9 mouse cellular contexts compared by ENCODE assay signal in genomic region chr4:143411566-143412218, GRCm38 (mm10). TPM values are rescaled to one million over a fixed set of nuclear protein-coding genes. Genes with fewer than 3 reads are reported as not detected.
DNase-seq lines count a peak whose midpoint lies in the region; ATAC-seq and TF ChIP-seq lines count a peak whose summit lies in the region.
"Had no signal": no experiment of that assay in that cellular context is flagged by ENCODE, and none has a peak within 500 bp of the region (broad histone marks: within the 10 kb centered on the region; RNA-seq: fewer than 3 reads in every experiment).

No protein-coding gene starts in this region.

- no peaks in the 10 kb centered on the region for H3K27me3 ChIP-seq in forebrain, postnatal 0 days (ENCODE audit: insufficient read depth, low read length)
- H3K27me3 ChIP-seq in limb, embryonic 13.5 days = no peaks in the 10 kb centered on the region
- H3K27me3 ChIP-seq in myocyte (ENCODE audit: control insufficient read depth, insufficient read depth, insufficient read length) = no peaks in the 10 kb centered on the region

- H3K9me3 ChIP-seq in forebrain, postnatal 0 days (ENCODE audit: low read length) = no peaks in the 10 kb centered on the region
- no peaks in the 10 kb centered on the region for H3K9me3 ChIP-seq in limb, embryonic 13.5 days

- H3K27ac ChIP-seq in brown adipose tissue, adult 24 weeks (replicated peaks; ENCODE audit: low read depth, low read length) = no peak overlapping the region
- H3K27ac ChIP-seq in forebrain, postnatal 0 days (ENCODE audit: low read depth, low read length) = peak overlapping the region; percentile 87
- H3K27ac ChIP-seq in limb, embryonic 13.5 days = no peak overlapping the region

- no peak for TF ChIP-seq CTCF in forebrain, postnatal 0 days (IDR thresholded peaks at IDR 0.05; ENCODE audit: low read depth)

- TF ChIP-seq POLR2A in myocyte (IDR thresholded peaks at IDR 0.05; ENCODE audit: insufficient read length, low read depth) = no peak

- 59% methylated on average over 5 of the region's 5 CpGs for WGBS in forebrain, postnatal 0 days
- 74% methylated on average over 5 of the region's 5 CpGs for WGBS in limb, embryonic 13.5 days

- H3K79me2 ChIP-seq in myocyte (ENCODE audit: control insufficient read depth, insufficient read depth) = peaks cover 26% of the 10 kb centered on the region

- H3K4me3 ChIP-seq in brown adipose tissue, adult 24 weeks (ENCODE audit: insufficient read depth, low read depth, low read length) = peak overlapping the region; percentile 93
- peak overlapping the region; percentile 46 for H3K4me3 ChIP-seq in forebrain, postnatal 0 days (ENCODE audit: low read depth, low read length)
- H3K4me3 ChIP-seq in limb, embryonic 13.5 days = peak overlapping the region; percentile 58
- peak overlapping the region; percentile 74 for H3K4me3 ChIP-seq in myocyte

- no peak for ATAC-seq in forebrain, postnatal 0 days
- ATAC-seq in limb, embryonic 13.5 days (ENCODE audit: low FRiP score, low read depth) = no peak
- ATAC-seq in frontal cortex, adult (ENCODE audit: low TSS enrichment) = no peak

- DNase-seq in lung, adult 18-20 months = peak; percentile 8 to 14
- DNase-seq in lung, postnatal 14 days = no peak
- peak; percentile 1 for DNase-seq in forebrain, postnatal 0 days
- no peak for DNase-seq in thymus, adult 18-20 months

- H3K36me3 ChIP-seq in forebrain, postnatal 0 days (ENCODE audit: insufficient read depth) = peaks cover 15% of the 10 kb centered on the region
- H3K36me3 ChIP-seq in limb, embryonic 13.5 days = peaks cover 26% of the 10 kb centered on the region
- peaks cover 6% of the 10 kb centered on the region for H3K36me3 ChIP-seq in myocyte (ENCODE audit: control insufficient read depth, insufficient read depth)

- H3ac ChIP-seq in myocyte (ENCODE audit: control insufficient read depth, insufficient read length) = no peak overlapping the region

- peak overlapping the region; percentile 44 for H3K4me2 ChIP-seq in forebrain, postnatal 0 days (ENCODE audit: low read depth)
- H3K4me2 ChIP-seq in limb, embryonic 13.5 days (replicated peaks) = peak overlapping the region; percentile 55
- H3K4me2 ChIP-seq in myocyte (ENCODE audit: low read depth) = peak overlapping the region; percentile 79

- peaks cover 5% of the 10 kb centered on the region; the same call in 1 of the 2 replicates for H3K4me1 ChIP-seq in brown adipose tissue, adult 24 weeks (ENCODE audit: control insufficient read depth, insufficient read depth, insufficient read length, low read length)
- peaks cover 4% of the 10 kb centered on the region; the same call in 1 of the 2 replicates for H3K4me1 ChIP-seq in forebrain, postnatal 0 days (ENCODE audit: insufficient read depth)
- H3K4me1 ChIP-seq in limb, embryonic 13.5 days = 0 out of 2 replicates have a peak, but pooled peaks cover 4% of the 10 kb centered on the region

- H3K9ac ChIP-seq in forebrain, postnatal 0 days = peak overlapping the region; percentile 34; the same call in 1 of the 2 replicates
- H3K9ac ChIP-seq in limb, embryonic 13.5 days = 0 out of 2 replicates have a peak overlapping the region, but pooled peaks have one; percentile 5

TF ChIP-seq in myocyte, 11 proteins besides CTCF, POLR2A, EP300 and RAD21:
- no peak for TF ChIP-seq MYOD1 (IDR thresholded peaks at IDR 0.05; ENCODE audit: control insufficient read depth in 1 of 3, insufficient read length in 2 of 3, low read depth in 2 of 3)
- TF ChIP-seq TCF12 (IDR thresholded peaks at IDR 0.05; ENCODE audit: insufficient read depth, poor library complexity, severe bottlenecking) = no peak
- TF ChIP-seq USF1 (IDR thresholded peaks at IDR 0.05; ENCODE audit: low read depth) = no peak
- TF ChIP-seq POLR2AphosphoS2 (IDR thresholded peaks at IDR 0.05; ENCODE audit: insufficient read length, low read depth) = no peak
- no peak for TF ChIP-seq MAX (IDR thresholded peaks at IDR 0.05; ENCODE audit: low read depth)
- no peak for TF ChIP-seq MYOG (IDR thresholded peaks at IDR 0.05; ENCODE audit: control insufficient read depth in 1 of 3, insufficient read depth in 1 of 3, insufficient read length in 2 of 3, low read depth in 2 of 3)
- no peak for TF ChIP-seq REST (IDR thresholded peaks at IDR 0.05; ENCODE audit: insufficient read depth, insufficient read length)
- no peak for TF ChIP-seq TCF3 (IDR thresholded peaks at IDR 0.05; ENCODE audit: insufficient read length, low read depth)
- no peak for TF ChIP-seq E2F4 (IDR thresholded peaks at IDR 0.05; ENCODE audit: insufficient read depth)
- TF ChIP-seq SRF (IDR thresholded peaks at IDR 0.05; ENCODE audit: control insufficient read depth, insufficient read length, low read depth) = no peak
- no peak for TF ChIP-seq CEBPB (IDR thresholded peaks at IDR 0.05; ENCODE audit: insufficient read depth, poor library complexity, severe bottlenecking)

RNA-seq across cellular contexts. Expression of gene Pramef8, which starts 0.5 kb away (rescaled TPM):
- polyA plus RNA-seq in brown adipose tissue, adult 24 weeks (2012; ENCODE audit: insufficient read depth, insufficient read length, missing spikeins) = 3.9 and 4.6 TPM in 2 replicates
- 38.3 and 49.5 TPM in 2 replicates for total RNA-seq in forebrain, postnatal 0 days (2014; rRNA removed)
- 17.3 and 17.4 TPM in 2 replicates for polyA plus RNA-seq in forebrain, postnatal 0 days (2015; fragmentation: Nextera tagmentation; extraction: Ambion mirVana)
- polyA plus RNA-seq in limb, embryonic 13.5 days (2015; fragmentation: Nextera tagmentation; extraction: Ambion mirVana) = 22.3 and 24.3 TPM in 2 replicates
- polyA plus RNA-seq in myocyte (2012; fragmentation: generic; extraction: Trizol) = 12.6 TPM

RNA-seq across cellular contexts. Expression of gene Pramel1, which starts 17.5 kb away (rescaled TPM):
- polyA plus RNA-seq in brown adipose tissue, adult 24 weeks (2012; ENCODE audit: insufficient read depth, insufficient read length, missing spikeins) = not detected in 2 replicates
- not detected in 2 replicates for total RNA-seq in forebrain, postnatal 0 days (2014; rRNA removed)
- not detected in 2 replicates for polyA plus RNA-seq in forebrain, postnatal 0 days (2015; fragmentation: Nextera tagmentation; extraction: Ambion mirVana)
- polyA plus RNA-seq in limb, embryonic 13.5 days (2015; fragmentation: Nextera tagmentation; extraction: Ambion mirVana) = not detected in 2 replicates
- not detected for polyA plus RNA-seq in myocyte (2012; fragmentation: generic; extraction: Trizol)
- total RNA-seq: heart, adult 18-20 months had no signal

RNA-seq across cellular contexts. Expression of gene Oog4, which starts 38.4 kb away (rescaled TPM):
- not detected in 2 replicates for polyA plus RNA-seq in brown adipose tissue, adult 24 weeks (2012; ENCODE audit: insufficient read depth, insufficient read length, missing spikeins)
- not detected in 2 replicates for total RNA-seq in forebrain, postnatal 0 days (2014; rRNA removed)
- not detected in 2 replicates for polyA plus RNA-seq in forebrain, postnatal 0 days (2015; fragmentation: Nextera tagmentation; extraction: Ambion mirVana)
- polyA plus RNA-seq in limb, embryonic 13.5 days (2015; fragmentation: Nextera tagmentation; extraction: Ambion mirVana) = not detected in 2 replicates
- not detected for polyA plus RNA-seq in myocyte (2012; fragmentation: generic; extraction: Trizol)
- total RNA-seq: heart, adult 18-20 months had no signal

Comparison
In these comparisons a context has a peak if more than half of its experiments do, and no peak if none do; other contexts are left out.
1. DNase-seq: peak in lung, adult 18-20 months (2 of 2) and forebrain, postnatal 0 days (single experiment); none in lung, postnatal 14 days (single experiment) and thymus, adult 18-20 months (0 of 2).
2. Peak in every context shown above with its lines, with median percentiles within 50 percentile points of each other: H3K4me3 ChIP-seq and H3K4me2 ChIP-seq.